Mouse (Mus musculus) ovary, postnatal 14 days (tissue): ENCODE data around the gene Pax7.

Experiments used
- DNase-seq: peaks from one replicate; pipeline ENCODE4 v3.0.0; 2022; ENCODE audit warnings: low spot score

Pax7 gene

DNA sequence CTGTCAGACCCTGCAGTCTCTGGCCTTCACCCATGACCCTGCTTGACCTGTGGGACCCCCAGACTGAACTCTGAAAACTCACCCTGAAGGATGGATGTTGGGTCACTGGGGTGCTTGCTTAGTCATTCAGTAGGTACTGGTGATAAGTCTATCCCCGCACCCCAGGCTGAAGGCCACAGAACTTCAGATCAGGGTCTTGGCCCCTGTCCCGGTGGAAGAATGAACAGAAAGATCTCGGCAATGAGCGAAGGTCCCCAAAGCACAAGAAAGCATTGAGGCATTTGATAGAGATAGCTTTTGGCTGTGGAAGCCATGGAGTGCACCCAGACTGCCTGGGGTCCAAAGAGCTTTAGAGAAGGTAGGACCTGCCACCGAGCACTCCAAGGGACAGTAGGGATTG is 82.4 kb downstream of the Pax7 start:
- no peak for DNase-seq

DNA sequence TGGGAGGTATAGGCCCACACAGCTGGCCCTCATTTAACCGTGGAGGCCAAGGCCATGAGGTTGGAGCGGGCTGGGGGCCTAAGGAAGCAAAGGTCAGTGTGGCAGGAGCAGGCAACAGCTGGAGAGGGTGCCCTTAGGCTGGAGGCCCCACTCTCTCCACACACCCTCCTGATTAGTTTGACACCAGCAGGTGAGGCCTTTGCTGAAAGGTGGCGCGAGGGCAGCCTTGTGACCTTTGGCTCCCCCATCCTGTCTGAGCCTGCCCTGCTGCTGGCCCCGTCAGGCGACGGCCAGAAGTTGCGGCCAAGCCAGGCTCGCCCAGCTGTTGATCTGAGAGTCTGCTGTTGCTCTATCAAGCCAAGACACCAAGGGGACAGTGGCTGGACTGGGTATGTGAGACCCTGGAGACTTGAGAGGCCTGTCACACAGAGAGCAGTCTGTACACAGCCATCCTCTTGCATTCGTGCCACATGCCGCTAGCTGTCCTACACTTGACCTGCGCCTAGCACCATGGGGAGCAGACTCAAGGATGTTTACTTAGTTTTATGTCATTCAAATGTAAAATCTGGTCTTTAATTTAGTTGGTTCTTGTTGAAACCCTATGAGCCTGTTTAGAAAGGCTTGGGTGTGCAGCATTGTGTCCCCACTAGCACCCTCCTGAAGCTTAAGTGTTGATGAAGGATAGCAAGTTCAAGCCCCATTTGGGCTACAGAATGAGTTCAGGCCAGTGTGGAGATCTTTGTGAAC is 86.0 kb downstream of the Pax7 start:
- no peak for DNase-seq

DNA sequence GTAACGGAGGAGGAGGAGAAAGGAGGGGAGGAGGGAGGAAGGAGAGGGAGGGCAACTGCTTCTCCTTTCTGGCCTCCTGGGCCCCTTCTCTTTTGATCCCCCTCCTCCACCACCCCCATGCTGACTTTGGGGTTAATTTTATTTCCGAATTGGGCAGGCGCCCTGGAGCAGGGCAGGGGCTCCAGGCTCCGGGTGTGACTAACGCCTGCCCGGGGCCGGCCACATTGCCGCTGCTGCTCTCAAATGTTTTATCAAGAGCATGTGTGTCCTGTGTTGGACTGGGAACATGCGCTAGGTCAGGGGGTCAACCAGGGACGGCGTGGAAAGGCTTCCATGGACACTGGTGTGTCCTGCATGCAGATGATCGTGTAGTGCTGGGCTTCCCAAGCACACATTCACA is 87.2 kb downstream of the Pax7 start:
- no peak for DNase-seq

DNA sequence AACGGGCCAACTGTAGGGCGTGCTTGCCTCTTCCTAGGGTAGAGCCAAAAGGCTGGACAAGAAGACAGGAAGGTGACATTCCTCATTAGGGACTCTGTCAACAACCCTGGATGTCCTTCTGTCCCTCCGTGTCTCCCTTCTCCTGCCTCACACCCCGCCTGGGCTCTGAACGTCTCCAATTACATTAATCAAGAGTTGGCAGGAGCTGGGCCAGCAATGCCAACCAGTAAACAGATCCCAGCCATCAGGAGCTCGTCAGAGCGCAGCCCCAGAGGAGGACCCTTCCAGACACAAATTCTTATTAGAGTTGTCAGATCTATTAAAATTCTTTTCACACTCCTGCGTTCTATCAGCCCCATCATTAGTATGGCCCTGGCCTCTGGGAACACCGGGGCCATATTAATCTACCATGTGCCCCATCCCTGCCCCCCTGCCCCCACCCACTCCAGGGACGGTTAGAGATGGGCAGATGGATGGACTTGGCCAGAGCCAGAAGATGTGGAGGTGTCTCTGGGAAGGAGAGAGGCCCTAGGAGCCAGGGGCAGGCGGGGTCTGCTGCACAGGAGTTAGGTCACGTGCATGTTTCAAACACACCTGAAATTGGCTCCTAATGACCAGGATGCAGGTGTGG is 88.4 kb downstream of the Pax7 start:
- DNase-seq = no peak

DNA sequence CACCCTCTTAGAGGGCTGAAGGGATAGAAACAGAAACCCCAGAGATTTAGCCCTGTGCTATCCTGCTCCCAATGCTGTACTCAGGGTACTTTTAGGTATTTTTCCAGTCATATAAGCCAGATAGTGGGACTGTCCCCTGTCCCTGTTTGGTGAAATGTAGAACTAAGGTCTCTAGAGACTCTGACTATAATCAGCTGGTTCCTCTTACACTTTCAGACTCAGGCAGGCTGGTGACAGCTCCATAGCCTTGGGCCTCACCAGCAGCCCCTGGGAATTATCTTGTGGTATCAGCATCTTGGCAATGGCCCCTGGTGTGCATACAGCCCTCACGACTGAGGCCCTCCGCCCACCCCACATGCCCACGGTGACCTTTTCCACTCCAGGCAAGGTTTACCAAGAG is 89.7 kb downstream of the Pax7 start:
- DNase-seq = no peak

DNA sequence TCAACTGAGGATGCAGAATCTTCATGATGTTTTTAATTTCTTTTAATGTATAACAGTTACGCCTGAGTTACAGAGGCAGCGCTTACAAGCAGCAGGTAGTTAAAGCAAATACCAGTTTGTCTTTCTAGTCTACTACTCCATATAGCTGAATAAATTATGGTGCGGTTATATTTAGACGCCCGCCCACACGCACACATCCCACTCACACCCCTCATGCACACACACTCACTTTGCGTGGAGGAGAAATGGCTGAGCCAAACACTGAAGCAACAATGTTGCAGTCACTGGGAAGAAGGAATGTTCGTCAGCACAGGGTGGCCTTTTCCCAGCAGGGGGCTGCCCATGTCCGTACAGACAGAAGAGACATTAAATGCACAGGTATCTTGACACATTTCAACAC is 96.3 kb downstream of the Pax7 start:
- no peak for DNase-seq

DNA sequence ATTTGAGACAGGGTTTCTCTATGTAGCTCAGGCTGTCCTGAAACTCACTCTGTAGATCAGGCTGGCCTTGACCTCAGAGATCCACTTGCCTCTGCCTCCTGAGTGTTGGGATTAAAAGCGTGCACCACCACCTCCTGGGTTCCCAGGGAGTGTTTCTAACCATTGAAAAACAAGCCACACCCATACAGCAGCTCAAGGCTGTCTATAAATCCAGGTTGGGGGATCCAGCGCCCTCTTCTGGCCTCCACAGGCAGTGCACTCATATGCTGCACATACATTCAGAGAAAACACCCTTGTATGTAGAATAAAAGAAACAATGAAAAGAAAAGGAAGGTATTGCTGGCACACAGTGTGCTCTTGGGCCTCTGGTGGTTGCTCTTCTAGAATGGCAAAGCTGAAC is 106.2 kb downstream of the Pax7 start:
- DNase-seq = no peak

DNA sequence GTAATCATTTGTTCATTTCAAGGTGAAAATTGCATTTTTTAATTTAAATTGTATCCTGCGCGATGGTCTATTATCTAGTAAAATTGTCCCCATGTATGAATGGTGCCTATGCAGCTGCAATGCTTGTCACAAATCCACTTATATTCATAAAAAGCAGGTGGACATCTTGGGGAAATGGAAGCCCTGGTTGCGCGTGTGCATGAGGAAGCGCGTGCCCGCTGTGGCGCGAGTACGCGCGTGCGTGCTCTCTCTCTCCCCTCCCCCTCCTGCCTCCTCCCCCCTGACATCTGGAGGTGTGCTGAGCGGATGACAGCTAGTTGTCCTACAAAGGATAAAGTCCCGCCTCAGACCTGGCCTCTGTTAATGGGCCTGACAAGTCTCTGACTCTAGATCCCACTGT is 107.9 kb downstream of the Pax7 start:
- no peak for DNase-seq

DNA sequence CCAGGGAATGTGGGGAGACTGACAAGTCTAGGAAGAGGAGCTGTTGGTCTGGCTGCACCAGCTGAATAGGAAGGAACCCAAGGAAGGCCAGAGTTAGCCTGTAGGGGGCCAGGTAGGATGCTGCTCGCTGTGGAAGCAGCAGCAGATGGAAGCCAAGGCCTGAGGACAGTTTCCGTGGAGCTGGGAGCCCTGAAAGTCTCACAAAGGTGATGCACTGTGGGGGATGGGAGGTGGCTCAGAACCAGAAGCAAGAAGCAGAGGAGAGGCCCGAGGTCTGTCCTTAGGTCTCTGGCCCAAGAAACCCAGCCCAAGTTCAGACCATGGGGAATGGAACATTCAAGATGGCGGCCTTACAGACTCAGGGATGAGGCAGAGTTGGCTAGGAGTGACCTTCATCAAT is 109.0 kb downstream of the Pax7 start:
- no peak for DNase-seq

DNA sequence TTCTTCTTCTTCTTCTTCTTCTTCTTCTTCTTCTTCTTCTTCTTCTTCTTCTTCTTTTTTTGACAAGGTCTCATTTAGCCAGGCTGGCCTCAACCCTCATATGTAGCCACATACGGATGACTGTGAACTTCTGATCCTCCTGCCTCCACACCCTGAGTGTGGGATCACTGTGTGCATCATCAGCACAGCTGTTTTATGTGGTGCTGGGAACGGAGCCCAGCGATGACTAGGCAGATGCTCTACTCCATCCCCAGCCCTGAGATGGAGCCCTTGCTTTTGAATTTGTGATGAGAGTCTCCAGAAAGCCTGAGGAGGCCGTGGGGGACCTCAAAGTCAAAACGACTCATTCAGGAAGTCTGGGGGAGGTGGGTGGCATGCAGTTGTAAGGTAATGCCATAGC is 114.3 kb downstream of the Pax7 start:
- DNase-seq = no peak

DNA sequence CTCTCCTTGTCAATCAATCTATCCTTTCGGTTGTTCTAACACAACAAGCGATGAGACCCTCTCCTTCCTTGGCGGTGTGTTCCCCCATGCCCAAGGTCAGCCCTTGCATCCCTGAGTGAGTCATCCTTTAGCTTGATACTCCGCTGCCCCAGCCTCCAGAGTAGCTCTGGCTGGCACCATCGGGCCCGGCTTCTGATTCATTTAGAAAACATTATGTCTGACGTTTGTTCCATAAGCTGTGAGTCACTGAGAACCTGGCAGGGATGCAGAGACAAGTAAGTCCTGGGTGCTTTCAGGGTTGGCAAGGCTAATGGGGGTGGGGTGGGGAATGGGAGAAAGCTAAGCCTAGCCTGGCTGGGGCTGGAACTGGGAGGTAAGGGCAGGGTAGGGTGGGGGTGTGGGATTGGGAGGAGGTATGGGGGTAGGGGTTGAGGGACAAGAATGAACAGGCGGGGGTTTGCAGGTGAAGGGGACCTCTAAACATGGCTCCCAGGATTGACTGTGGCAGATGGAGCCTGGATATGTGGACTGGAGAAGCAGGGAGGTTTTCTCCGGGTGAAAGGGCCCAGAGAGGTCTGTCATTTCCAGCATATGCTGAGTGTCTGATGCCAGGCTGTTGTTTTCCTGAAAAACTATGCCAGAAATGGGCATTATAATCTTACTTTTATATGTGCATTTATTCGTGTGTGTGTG is 116.7 kb downstream of the Pax7 start:
- no peak for DNase-seq

DNA sequence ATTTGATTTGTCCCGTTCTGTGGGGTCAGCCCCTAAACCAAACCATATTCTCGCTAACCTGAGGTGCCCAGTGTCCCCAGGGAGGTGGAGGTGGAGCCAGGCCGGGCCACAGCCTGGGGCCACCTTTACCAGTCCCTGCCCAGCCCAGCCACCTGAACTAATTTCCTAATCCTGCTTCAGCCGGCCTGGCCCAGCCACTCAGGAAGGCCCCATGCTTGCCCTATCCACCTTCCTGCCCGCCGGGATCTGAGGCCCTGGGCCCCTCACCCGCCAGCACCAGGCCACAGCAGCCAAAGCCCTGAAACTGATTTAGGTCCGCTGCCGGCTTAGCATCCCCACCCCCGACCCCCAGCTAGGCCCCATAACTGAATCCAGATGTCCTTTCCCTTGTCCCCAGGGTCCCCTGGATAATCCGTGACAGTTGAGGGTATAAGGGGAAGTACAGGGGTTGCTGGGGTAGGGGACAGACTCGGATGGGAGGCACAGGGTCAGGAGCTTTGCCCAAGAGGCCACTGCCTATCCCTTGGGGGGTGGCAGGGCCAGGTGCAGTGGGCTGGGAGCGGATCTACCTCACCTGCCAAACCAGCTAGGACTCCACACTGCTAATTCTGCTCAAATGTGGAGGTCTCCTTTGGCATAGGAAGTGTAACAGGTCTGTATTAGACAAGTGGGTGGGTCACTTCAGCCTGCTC is 117.9 kb downstream of the Pax7 start:
- DNase-seq = no peak

DNA sequence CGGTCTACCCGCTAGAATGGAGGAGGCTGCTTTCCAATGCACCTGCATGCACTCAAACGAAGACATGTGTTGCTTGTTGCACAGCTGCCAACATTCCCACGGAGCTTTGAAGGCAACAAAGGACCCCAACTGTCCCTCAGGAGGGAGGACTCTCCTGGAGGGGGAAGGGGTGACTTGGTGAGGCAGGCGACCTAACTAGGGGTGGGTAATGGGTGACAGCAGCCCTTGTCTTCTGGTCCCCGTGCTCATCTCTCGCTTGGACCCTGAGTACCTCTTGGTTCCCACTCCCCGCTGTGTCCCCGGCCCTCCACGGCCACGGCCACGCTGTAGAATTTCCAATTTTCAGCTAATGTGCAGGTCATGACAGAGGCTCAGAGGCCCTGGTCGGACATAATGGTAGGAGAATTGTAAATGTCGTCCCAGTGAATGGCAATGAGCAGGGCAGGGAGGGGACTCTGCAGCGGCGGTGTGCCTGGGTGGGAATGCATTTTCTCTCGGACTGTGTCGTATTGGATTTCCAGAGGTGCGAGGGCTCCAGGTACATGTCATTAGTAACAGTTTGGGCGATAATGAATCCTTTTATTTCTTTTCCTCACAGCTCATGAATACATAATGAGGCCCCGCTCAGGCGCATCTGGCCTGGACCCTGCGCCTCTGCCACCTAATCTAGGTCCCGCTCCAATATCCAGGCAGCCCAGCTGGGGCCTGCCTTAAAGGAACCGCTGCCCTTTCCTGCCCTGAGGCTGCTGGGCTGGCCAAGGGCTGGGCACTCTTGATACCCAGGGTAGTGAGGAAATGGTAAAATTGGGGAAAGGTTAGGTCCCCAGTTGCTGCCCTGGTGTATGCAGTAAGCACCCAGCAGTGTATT is 122.6 kb downstream of the Pax7 start:
- no peak for DNase-seq

DNA sequence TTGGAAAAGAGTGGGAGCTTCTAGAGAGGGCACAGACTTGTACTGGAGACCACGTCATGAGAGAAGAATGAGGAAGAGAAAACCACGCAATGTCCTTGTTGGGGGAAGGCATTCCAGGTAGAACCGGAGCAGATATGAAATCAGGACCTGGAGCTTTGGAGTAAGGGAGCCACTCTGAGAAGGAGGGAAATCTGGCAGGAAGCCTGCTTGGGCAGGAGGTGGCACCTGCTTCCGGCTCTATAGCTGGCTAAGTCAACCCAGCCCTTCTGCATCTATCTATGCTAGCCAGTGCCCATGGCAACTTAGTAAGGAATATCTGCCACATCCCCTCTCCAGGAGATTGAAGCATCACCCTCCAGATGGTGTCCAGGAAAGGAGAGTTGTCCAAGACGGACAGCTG is 127.3 kb downstream of the Pax7 start:
- no peak for DNase-seq

DNA sequence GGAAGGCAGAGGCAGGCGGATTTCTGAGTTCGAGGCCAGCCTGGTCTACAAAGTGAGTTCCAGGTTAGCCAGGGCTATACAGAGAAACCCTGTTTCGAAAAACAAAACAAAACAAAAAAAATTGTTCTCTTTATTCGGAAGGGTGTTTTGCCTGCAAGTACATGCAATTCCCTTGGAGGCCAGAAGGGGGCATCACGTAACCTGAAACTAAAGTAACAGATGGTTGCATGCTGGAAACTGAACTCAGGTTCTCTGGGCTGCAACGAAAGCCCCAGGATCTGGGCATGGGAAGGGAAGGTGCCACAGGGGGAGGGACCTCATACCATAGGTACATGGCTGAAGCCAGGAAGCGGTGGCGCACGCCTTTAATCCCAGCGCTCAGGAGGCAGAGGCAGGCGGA is 129.9 kb downstream of the Pax7 start:
- no peak for DNase-seq

DNA sequence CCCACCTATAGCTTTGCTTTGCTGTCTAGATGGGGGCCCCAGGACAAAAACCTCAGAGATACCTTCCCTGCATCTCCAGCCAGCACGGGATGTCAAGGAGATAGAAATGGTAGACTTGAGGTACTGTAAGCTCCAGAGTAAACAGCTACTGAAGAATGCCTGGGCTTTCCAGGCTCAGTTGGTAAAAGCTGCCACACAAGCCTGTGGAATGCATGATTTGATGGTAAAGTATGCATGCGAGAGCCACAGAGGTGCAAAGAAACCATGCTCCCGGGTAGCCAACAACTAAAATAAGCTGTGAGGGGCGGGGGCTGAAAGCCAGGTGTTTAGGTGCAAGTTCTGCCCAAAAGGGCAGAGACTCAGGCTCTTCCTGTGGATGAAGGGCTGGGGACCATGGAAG is 130.4 kb downstream of the Pax7 start:
- no peak for DNase-seq

DNA sequence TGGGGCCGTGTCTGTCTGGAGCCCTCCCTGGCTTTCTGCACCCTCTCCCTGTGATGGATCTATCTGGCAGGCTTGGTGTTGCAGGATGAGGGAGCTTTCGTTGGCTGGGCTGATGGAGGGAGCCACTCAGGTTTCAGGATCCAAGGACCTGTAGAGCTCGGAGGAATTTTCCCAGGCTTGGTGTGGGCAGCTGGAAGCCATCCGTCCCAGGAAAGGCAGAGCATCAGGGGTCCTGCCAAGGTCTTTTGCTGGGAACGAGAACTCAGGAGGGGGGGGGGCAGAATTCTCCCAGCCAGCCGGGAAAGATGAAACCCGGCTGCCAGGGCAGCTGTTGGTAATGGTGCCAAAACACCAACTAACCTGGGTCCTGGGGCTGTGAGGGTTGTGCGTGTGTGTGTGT is 134.7 kb downstream of the Pax7 start:
- no peak for DNase-seq

DNA sequence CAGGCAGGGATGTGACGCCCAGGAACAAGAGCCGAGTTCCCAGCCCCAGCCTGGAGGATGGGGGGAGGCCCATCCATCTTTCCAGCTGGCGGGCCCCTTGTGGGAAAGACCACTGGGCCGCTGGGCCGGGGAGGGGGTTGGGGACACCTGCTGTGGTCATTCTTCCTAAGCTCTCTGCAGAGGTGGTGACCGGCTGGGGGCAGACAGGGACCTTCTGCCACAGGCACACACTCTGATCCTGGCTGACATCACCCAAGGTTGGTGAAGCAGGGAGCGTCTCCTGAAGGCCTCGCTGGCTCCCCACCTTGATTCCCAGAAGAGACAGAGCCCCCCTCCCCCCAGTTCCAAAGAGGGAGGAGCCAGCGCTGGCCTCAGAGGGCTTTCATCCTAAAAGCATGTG is 135.6 kb downstream of the Pax7 start:
- no peak for DNase-seq

DNA sequence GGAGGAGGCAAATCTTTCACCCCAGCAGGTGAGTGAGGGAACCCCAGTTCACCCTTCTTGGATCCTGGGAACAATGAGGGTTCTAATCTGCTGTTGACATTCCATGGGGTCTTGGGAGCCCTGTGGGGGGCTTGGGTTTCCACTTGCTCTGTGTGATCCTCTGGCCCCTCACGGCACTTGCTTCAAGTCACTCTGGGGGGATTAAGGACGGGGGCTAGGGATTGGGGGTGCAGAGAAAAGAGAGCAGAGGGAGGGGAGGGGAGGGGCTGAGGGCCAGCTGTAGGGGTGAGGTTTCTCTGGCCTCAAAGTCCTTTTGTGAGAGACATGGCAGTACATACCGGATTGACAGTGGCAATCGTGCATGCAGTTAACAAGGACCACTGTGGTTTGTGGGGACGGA is 140.0 kb downstream of the Pax7 start:
- DNase-seq = no peak

DNA sequence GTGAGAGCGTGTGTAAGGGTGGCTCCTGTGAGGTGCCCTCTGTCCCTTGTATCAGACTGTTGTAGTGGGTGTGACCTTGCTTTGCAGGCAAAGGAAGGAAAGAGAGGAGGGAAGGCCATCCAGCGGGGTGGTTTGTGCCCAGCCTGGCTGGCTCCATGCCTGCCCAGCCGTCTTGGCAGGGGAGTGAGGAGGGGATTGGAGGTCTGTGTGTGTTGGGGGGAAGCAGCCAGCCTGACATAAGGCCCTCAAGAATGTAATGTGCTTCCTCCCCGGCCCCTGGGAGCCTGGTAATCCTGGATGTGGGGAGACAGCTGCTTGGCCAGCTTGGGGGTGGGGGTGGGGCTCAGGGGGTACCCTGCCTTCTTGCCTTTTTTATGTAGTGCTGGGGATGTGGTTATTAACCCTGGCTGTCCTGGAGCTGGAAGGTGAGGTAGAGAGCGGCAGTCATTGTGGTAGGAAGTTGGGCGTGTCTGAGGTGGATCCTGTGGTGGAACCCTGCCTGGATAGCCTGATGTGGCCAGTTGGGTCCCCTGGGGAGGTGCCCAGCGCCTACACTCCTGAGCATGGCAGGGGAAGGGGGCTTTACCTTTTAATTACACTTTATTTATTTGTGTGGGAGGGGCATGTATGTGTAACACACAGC is 143.6 kb downstream of the Pax7 start:
- DNase-seq = no peak

DNA sequence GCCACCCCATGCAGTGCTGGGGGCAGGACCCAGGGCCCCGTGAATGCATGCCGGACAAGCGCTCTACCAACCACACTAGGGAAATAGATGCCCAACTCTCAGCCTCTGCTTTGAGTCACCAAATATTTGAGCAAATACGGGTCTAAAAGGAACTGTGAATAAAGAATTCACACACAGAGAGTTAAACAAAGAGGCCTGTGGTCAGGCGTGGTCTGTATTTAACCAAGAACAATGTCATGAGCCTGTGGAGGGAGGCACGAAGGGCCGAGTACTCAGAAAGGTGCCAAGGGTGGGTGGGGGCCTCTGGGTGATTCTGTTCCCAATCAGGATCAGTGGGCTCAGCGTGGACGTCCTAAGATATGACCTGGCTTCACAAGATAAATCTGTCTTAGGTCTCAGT is 145.3 kb downstream of the Pax7 start:
- DNase-seq = no peak
